Mouse (Mus musculus) forelimb bud, embryonic 11.5 days (tissue): ENCODE results near the gene Ddx10.

Experiments used
- DNase-seq: peaks from one replicate; pipeline ENCODE4 v3.0.0-alpha.2; 2012; ENCODE audit warnings: low read depth, low spot score

Gene Ddx10

DNA sequence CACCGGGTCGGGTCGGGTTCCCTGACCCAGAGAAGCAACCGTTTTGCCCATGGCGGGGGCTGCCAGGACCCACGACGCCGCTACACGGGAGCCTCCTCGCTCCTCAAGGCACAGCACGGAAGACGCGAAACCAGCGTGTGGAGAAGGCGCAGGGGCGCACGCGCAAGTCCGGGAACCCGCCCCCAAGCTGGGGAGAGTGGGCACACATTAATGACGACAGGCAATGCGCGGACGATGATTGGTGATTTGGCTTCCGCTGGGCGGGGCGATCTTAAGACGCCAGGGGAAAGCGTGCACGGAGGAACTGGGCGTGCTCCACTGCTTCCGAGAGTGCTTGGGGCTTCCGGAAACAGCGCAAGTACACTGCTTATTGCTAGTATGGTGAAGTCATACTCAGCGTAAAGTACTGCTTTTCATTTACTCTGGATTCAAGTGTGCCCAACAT lies at the start of gene Ddx10:
Ddx10 (minus strand) TSS at position 101 of the 445 bp plus-strand sequence.
- DNase-seq, result peak; percentile 98

DNA sequence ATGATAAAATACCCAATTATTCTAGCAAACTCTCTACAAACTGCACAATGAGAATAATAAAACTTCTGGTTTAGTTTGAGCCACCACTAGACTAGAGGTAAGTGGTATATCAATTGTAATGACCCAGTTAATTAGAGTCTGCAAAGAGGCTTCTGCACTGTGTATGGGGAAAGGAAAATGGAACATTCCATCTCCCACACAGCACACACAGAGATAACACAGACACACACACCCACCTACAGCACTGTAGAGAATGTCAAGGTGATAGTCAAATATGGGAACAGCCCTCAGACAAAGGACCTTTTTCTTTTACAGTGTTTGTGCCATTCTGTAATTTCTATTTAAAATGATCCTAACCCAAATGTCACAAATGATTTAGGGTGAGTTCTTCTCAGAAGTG lies 45.0 kb upstream of the Ddx10 start:
- DNase-seq, result no peak

DNA sequence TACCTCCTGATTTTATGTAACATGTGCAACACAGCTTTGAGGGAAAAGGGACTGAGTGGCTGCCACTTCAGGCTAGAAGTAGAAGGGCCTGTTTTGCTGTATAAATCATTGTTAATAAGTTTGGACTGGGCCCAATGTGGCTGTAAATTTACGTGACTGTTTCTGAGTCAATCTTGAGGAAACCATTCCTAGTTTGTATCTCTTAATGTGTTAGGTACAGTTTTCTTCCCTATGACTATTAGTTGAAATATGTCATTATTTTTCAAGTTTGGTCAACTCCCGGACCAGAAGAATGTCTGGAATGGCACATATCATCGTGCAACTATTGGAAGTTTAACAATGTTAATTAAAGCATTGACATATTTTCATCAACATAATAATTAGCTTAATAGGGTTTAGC lies 42.2 kb upstream of the Ddx10 start:
- DNase-seq, result no peak

DNA sequence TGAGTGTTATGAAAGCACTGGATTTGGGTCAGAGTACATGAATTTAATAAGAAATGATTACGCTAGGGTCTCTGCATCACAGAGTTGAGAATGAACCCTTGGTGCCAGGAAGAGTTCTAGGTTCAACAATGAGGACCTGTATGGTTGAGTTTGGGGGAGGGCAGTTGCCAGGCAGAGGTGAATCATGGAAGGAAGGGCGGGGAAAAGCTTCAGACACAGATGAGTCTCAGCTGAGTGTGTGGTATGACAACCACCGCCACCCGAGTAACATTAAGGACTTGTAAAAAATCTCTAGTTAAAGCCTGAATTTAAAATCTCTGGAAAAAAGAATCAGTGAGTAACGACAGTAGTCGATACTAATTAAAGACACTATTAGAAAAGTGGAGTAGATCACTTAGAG lies 38.9 kb upstream of the Ddx10 start:
- no peak for DNase-seq

DNA sequence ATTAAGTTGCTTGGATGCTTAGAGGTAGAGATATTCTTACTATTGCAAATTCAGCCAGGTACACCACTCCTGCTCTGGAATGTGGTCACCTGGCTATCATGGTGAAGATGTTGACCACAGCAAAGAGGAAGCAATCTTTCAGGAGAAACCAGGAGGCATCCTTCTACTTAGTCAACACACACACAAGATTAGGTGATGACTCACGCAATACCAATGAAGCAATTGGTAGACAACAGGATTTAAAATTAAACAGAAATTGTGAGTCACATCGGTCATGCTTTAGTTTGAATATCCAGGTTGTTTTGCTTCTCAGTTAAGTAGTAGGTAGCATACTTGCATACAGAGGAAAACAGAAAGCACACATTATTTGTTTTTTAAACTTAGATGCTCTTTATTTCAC lies 31.1 kb upstream of the Ddx10 start:
- DNase-seq, result no peak

DNA sequence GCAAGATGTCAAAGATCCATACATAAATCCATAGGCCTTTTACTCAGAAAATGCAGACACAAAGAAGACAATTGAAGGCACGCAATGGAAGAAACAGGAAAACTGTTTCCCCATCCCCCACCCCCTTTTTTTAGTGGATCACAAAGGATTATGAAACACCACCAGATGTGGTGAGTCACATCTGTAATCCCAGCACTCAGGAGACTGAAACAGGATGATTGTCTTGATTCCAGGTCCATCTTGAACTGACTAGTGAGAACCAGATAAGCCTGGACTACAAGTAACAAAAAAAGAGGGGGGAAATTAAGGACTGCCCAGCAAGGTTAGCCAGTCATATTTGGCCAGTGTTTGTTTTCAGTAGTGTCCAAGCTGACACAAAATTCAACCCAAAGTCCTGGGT lies 28.5 kb upstream of the Ddx10 start:
- no peak for DNase-seq

DNA sequence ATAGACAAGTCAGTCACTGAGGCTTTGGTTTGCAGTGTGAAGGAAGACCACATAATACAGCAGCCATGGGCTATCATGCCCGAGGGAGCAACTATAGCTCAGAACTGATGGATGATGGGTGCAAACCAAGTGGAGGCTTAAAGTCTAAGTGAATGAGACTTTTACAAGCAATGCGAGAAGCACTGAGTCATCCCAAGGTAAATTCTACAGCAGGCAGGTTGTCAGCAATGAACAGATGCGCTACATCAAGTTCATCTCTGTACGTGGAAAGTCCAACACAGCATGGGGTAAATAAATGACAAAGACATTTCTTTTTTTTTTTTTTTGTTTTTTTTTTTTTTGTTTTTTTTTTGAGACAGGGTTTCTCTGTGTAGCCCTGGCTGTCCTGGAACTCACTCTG lies 24.9 kb upstream of the Ddx10 start:
- DNase-seq, result no peak

DNA sequence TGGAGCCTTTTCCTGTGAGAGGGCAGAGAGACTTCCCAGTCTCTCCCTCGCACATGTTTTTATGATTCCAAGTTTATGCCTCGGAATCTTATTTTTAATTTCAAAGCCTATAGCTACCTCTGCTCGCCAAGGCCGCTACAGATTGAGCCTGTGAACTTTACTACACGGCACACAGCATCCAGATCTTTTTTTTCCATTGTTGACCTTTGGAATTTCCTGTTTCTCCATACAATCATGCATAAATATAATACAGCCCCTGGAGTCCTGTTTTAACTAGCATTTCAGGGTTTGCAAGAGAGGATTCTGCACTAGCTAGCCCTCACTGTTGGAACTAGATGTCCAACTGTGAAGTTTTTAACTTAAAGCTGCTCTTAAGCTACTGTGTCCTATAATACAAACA lies 24.4 kb upstream of the Ddx10 start:
- DNase-seq, result no peak

DNA sequence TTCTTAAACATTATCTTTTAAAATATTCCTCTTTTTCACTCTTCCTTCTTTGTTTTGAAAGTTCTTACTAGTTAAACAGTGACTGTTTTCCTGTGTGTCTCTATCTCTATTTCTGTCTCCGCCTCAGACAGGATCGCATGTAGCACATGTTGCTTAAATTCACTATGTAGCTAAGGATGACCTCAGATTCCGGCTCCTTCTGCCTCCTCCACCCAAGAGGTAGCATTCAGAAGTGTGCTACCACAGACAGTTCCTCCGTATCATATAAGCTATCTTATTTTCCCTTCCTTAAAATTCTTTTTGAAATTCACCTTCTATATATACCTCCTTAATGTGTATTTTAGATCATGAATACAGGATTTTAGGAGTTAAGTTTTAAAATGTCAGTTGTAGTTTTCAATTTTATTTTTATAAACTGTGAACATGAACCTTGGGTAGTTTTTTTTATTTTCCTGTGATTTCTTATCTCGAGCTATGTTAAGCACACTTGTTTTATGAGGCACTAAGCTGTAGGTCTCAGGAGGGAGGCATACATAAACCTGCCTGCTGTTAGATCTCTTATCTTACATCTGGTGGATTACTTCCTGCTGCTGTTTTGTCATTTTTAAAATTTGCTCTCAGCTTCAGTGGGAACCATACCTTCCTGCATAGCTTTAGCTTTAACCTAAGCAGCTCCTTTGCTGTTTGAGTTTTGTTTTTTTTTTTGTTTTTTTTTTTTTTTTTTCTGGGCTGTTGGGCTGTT lies 23.6 kb upstream of the Ddx10 start:
- DNase-seq, result no peak

DNA sequence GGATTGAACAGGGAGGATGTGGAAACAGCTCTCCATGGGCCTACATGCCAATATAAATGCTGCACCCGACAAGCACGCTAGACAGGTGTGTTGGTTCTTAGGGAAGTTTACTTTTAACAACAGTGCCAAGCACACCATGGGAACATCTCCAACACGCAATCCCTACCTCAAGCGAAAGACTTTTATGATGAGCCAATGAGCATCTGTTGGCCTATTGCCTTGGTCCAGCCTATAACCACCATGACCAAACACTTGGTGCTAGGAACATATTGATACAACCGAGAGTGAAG lies 21.6 kb upstream of the Ddx10 start:
- no peak for DNase-seq

DNA sequence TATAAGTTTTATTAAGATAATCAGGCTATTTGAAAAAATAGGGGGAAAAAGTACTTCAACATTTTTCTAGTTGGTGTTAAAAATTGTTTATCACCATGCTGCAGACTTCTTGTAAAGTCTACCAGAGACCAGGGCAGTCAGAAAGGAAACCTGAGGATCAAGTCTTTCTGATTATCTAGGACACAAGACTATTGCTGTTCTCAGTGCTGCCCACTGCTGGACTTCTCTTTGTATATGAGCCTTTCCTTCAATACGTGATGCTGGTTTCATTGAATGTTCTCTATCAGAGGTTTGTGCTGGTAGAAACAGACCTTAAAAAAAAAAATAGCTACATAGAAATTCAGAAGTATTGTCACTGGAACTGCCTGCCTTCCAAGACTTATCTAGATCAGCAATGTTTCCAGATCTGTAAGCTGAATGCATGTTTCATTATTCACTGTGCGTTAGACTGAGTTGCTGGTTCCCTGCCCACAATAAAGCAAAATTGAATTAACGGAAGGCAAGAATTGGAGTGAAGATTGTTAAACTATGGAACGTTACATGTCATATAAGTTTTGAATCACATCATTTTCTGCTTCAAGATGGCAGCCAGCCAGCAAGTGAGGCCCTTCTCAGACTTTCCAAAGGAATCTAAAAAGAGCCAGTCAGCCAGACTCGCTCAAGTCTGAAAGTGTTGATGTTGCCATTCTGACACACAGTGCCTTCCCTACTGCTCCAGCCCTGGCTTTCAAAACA lies 21.0 kb upstream of the Ddx10 start:
- no peak for DNase-seq

DNA sequence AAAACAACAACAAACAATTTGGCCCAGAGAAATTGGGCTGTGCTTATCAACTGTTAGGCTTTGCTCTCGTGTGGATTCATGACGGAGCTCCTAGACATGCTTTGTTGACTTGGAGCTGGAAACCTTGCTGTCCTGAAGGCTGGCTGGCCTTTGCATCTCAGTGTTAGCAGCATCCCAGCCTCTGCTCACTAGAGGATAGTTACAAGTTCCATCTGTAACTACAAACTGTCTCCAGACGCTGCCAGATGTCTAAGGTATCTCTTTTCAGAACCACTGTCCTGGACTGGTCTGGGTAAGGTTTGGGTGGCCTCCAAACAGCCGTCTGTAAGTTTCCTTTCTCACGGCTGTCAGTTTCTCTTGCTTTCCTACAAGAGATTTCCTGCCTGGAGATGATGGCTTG lies 20.2 kb upstream of the Ddx10 start:
- DNase-seq, result no peak

DNA sequence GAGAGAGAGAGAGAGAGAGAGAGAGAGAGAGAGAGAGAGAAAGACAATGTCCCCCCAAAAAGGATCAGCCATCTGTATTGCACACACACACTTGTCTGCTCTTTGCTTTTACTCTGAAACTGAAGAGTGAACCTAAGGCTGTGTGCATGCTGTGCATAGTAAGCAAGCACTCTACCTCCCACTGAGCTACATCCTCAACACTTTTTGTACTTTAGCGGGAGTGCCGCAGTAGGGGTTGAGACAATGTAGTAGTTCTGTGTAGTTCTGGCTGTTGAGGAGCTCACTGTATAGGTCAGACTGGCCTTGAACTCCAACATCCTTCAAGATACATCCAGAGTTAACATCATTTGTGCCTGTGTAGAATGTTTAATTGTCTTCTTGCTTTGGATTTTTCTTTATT lies 17.7 kb upstream of the Ddx10 start:
- DNase-seq, result no peak

DNA sequence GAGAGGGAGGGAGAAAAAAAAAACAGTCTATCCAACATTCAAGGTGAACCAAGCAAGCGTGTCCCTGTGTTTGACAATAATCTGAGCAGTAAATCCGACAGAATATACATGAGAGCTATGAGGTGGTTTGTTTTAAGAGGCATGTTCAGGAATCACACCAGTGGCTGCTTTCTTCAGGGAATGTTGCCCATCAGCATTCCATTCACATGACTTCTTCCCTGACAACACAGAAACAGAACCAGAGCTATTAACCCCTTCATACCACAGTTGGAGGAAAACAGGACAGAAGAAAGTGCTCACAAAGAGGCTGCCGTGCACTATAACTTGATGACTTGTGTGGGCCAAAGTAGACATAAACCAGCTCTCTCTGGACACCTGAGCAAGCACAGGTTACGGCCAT lies 16.5 kb upstream of the Ddx10 start:
- DNase-seq, result no peak

DNA sequence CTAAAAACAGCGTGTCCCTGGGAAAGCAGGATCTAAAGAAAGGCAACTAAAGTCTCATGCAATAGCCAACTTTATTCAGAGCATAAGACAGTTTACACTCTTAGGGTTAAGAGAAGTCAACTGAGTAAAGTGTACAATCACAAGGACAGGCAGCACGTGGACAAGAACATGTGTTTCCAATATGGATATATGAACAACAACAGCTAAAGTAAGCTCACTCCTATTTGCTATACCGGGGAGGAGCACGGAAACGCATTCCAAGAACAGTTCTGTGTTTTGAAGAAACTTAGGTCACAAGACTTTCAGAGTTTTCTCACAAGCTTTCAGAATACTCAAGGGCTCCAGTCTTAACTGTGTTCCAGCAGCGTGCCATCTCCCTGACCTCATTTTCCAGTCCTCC lies 10.3 kb upstream of the Ddx10 start:
- DNase-seq, result no peak

DNA sequence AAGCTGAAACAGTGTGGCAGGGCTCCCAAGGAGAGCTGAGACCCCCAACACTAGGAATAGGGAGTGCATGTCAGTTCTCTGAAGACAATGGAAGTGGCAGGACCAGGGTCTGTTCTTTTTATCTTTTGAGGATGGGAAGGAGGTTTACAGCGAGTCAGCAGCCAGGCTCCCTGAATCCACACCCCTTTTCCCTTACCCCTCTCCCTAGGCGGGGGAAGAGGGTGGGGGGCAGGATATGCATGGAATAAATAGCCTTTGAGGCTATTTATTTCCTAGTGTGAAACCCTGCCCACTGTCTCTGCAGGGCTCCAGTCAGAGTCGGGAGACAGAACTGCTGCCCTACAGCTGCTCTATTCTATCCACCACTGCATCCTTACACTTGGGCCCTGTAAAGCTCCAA lies 9.9 kb upstream of the Ddx10 start:
- DNase-seq, result no peak

DNA sequence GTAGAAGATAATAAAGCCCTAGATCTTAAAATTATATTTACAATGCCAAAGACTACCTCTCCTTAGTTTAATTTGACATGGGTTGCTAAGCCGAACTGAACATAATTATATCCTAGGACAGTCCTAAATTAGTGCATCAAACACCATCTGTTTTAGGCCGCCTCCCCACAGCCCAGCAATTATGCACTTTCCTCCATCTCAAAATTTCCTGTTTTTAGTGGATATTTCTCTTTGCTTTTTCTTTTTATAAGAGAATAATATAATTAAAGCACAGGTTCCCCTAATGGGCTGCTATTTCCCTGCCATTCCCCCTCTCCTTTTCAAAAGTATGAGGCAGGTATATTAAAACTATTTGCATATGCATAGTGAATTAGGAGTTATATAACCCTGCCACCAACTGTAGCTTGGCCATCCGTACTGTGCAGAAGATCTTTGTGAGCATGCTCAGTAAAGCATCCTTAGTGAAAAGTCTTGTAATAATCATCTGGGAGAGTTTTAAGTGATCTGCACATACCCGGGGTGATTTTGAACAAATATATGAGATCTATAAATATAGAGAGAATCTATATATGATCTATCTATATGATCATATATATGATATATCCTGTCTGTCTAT lies 8.9 kb upstream of the Ddx10 start:
- no peak for DNase-seq

DNA sequence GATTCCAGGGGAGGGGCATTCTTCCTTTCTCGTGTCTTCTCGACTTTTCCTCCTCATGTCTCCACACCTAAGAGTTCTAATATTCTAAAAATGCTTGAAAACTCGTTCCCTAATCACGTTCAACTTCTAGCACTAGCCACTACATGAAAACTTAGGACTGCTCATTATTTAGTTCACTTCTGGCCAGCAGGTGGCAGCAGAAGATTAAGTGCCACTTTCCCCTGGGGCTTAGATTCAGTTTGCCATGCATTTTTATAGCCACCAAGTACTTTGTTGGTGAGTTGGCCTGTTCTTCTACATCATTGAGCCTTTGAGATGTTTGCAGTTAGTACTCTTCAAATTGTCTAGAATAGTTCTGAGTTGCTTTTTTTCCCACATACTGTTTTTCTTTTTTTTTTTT lies 6.5 kb upstream of the Ddx10 start:
- DNase-seq, result peak; percentile 78

DNA sequence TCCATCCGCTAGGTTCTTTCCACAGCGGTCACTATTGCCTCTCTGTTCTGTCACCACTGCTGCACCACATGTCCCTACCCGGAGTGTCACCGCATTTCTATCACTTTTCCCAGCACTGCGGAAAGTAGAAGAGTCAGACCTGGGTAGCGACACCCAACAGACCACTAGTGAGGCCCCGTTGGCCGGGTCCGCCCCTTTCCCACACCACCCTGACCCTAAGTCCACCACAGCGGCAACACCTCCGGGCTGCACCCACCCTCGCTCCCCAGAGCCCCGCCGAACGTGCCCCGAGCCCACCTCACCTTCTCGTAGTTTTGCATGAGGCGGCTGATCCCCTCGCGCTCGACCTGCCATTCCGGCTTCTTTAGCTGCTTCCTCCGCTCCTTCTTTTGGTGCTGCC lies 337 bp downstream of the Ddx10 start:
- DNase-seq, result no peak

DNA sequence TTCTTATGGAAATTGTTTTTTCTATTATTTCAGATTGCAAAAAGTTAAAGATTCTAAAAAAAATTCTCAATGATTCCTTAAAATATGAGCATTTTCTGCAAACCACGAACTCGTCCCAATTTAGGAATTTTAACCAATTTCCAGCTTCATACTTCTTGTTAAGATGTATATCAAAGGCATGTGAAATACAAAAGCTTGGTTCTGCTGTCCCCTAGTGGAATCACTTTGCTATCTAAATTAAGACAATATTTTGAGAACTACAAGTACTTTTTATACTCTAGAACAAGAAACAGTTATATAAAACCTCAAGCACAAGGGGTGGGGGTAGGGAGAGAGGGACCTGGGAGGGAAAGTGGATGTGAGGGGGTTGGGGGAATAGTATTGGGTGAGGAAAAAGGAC lies 29.7 kb downstream of the Ddx10 start:
- no peak for DNase-seq

DNA sequence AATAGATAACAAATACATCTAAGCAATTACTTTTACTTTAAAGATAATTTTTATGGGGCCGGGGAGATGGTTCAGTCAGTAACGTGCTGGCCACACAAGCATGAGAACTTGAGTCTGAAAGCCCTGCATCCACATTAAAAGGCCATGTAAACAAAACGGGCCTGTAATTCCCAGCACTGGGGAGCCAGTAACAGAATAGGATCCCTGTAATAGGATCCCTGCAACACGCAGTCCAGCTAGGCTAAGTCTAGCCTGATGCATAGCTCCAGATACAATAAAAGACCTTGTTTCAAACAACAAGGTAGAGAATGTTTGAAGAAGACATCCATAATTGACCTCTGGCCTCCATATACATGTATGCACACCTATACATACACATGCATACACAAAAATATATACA lies 39.6 kb downstream of the Ddx10 start:
- DNase-seq, result no peak

DNA sequence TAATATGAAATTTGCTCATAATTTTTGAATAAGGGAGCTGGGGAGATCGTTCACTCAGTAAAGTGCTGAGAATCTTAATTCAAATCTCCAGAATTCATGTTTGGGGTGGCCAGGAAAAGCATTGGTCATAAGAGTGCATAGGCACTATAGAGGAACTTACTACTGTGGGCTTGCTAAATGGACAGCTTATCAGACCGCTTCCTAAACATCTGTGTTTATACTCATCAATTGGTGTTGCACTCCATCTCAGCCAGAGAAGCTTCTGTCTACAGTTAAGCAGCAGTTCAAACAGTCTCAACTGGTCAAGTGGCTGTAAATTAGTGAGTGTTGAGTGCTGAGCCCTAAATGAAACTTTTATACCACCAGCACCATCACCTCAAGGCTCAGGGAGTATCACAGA lies 73.3 kb downstream of the Ddx10 start:
- DNase-seq, result no peak

DNA sequence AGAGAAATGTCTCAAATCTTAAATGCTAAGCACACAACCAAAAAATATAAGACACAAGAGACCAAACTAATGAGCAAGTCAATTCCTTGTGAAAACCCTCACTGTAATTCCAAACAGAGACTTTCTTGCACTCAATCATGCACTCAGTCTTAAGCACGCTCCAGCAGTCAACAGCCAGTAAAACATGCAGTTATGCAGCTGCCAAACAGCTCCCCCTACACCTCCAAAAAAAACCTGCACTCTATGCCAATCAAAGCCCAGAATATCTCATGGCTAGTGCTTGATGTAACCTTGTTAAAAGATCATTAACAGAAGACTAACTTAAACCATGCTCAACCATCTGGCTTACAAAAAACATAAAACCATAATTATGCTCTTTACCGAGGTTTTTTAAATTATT lies 74.6 kb downstream of the Ddx10 start:
- DNase-seq, result peak; percentile 51
